Mouse (Mus musculus): ENCODE measurements around the gene Erg.

DNA sequence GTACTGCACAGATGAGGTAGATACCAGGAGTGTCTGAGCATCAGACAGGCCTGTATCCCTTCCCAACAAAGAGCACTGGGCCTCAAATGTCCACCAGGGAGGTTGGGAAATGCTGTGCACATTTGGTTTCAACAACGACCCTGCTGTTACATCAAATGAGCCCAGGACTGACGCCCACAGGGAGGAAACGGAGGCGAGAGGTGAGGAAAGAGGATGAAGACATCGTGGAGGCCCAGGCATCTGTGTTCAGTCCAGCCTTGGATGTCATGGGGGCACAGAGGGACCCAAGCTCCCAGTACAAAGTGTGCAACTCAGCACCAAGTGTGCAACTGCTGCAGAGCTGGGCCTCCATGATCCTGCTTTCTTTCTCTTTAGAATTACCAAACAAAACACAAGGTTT, 236.6 kb downstream of the Erg start:
- no peak for TF ChIP-seq CTCF (IDR thresholded peaks at IDR 0.05; ENCODE audit: low read depth)
- no peak for TF ChIP-seq EP300 (IDR thresholded peaks at IDR 0.05; ENCODE audit: low read depth)

Measured in liver, postnatal 0 days (tissue).